Mouse (Mus musculus): Measurements from ENCODE around the gene Sp2.

Gene Sp2

DNA sequence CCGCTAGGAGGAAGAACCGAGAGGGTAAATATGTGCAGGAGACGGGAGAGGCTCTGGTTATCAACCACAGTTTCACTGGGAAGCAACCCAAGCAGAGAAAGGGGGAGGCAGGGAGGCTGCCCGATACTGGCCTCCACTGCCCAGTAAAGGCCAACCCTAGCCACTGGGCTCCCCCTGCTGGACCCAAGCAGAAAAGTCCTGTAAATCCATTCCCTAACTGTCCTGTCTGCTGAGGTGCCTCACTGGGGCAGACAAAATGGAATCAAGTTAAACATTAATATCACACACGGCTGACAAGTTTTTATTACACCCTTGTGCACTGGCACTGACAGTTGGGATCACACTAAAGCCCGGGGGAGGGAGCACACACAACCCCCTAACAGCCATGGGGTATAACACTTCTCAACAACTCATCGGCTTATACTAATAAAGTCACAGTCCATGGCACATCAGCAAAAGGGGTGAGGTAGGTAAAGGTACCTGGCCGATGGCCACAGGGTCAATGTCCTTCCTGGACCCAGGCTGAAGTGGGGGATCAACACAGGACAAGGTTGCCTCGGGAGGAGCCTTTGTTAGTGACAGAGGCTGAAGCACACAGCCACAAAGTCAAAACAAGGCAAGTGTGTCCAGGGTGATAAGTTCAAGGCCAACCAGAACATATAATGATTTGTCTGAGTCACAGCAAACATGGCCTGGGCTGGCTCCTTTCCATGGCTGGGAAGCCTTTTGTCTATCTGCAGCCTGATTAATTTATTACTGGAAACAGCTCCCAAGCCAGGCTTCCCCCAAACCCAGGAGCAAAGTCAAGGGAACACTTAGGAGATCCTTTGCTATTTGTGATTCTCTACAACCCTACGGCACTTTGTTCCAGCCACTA, 45.0 kb downstream of the Sp2 start:
- DNase-seq, result no peak

DNA sequence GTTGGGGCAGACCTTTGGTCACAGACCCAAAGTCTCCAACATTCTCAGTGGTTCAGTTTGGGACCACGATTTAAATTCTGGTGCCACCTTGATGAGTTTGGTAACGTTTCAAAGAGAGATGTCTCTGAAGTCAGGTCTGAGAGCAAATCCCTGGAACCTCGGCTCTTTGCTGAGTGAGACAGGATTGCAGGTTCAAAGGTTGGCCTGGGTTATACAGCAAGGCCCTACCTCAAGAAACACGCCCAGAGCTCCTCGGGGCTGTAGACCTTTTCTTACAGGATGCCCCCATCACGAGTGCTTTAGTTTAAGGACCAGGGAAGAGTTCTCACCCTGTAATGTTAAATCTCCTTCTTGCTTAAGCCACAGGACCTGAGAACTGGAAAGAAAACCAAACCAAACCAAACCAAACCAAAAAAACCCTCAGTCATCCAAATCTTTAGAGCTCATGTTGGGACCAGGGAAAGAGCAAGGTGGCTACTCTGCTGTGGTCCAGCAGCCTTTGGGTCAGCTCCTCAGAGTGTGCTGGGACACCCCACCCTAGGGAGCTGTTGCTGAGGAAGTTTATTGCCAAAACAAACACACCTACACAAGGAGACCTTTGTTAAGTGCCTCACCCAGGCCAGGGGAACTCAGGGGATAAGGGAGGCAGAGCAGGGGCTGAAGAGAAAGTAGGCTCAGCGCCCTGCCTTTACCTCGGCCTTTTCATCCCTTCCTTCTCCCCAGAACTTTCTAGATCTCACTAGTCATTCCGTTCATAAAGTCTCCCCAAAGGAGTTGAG, 46.7 kb downstream of the Sp2 start:
- DNase-seq, result no peak

DNA sequence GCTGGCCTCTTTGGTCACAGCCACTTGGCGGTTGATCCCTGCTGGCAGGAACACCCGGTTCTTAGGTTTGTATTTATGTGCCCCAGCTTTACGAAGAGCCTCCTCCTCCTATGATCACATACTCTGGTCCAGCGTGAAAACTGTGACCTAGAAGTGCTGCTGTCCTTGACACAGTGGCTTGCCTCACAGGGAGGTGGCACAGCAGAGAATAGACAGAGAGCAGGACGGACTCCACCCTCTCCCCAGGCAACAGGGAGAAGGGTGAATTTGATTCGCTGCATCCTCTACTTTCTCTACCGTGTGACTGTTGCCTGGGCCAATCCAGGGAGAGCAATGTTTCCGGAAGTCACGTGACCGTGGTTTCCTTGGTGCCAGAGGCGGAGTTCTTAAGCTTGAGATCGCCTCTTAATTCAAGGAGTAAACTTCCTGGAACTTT, 47.8 kb downstream of the Sp2 start:
- no peak for DNase-seq

DNA sequence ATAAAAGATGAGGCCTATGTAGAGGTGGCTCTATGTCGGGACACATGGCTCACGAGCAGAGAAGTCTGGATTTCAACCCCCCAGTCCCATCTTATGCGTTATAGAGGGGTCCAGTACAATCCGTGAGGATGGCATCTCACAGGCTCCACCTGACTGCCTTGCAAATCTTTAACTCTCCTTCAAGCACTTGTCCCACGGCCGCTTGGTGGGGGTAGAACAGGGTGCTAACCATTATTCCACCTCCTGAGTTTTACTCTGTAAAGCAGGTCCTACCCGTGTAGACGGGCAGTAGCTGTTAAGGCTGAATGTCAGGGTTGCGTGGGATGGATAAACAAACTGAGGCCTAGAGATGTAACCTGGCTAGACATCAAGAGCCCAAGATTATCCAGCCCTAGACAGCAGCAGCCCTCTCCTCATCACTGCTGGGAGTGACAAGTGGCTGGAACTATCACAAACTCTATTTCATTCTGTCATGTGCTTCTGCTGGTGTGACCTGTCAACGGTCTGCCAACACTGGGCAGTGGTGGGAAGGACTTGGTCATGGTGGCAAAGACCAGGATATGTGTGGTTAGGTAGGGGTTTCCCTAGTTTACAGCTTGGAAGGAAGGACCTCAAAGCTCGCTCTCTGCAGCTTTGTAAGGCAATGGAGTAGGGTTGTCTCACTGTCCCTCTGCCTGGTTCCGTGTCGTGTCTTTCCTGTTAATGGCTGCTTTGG, 49.0 kb downstream of the Sp2 start:
- DNase-seq, result no peak

DNA sequence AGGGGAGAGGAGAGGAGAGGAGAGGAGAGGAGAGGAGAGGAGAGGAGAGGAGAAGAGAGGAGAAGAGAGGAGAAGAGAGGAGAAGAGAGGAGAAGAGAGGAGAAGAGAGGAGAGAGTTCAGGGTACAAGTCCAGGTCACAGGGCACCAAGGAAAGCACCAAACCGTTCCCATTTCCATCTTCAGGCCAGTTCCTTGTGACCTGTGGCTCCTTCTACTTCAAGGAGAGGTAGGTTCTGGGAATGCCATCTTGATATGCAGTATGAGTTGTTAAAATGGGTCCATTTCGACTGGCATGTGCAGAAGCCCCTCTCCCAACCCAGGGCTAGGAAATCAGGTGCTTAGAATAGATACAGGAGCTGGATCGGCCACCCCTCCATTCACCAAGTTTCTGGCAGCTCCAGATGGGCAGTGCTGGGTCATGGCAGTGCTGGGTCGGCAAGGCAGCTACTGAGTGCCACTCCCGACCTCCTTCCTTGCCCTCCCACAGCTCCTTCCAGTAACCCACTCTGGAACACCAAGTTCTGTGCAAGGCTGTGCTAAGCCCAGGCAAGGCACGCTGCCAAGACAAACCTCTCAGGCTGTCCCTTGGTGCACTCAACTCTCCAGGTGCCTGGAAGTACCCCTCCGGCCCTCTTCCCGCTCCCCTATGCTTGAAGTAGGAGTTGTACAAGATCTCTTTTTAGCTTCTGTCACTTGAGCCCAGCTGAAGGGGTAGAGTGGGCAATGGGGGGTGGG, 51.3 kb downstream of the Sp2 start:
- no peak for DNase-seq

DNA sequence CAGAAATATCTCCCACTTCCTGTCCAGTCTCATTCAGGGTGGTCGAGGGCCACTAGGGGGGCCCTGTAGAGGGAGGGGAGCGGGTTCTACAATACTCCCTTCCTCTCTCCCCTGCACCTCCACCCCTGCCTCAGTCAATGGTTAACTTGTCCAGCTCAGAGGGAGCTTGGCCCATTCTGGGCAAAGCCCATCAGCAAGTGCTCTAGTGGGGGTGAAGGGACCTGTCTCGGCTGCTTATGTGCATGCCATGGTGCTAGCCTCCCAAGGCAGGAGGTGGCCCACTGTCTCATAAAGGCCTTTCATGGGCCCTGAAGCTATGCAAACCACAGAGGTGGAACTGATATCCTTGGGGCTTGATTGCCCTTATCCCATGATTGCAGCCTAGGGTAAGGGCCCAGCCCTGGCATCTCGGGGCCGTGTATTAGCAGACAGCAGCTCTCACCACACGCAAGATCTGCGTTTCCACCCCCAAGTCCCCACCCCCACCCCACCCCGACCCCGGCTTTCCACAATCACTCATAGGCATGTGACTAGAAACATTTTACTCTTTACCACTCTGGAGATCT, 52.9 kb downstream of the Sp2 start:
- DNase-seq, result no peak

DNA sequence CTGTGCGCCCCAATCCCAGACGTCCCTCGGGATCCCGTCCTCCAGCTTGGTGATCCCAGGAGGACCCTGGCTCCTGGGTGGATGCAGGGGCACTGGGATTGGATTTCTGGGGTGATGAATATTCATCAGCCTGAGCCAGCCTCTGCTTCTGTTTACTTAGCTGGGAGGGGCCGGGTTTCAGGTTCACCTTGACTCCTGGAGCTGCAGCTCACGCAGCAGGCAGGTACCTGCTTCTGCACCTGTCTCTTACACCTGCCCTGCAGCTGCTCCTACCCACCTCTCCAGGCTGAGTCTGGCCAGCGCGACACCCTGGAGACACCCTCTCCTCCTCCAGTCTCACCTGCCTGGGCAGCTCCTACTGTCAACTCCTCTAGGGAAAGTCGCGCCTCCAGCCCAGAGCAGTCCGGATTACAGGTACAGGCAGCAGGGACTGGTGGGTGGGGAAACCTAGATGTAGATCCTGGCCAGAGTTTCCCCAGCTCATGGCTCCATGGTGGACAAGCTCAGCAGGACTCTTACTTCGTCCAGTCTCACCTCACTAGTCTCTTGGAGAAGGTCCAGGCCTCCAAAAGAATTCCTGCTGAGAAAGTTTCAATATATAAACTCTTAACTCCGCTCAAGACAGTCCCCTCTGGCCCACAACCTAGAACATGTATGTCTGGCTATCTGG, 53.5 kb downstream of the Sp2 start:
- DNase-seq, result no peak

DNA sequence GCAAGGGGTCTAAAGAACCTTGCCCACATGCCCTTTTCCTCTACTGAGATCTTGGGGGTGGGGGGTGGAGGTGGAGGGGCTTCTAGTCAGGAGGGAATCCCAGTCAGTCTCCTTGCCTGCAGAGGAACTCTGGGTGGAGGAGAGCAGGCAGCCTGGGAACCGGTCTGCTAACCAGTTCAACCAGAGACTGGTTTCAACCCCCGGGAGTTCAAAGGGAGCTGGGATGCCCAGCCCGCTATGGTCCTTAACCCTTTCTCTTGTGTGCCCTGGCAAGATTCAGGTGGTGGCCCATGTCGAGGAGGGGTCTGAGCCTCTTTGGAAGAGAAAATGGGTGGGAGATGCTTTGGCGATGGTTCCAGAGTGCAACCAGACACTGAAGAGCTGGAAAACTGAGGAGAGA, 54.1 kb downstream of the Sp2 start:
- no peak for DNase-seq

DNA sequence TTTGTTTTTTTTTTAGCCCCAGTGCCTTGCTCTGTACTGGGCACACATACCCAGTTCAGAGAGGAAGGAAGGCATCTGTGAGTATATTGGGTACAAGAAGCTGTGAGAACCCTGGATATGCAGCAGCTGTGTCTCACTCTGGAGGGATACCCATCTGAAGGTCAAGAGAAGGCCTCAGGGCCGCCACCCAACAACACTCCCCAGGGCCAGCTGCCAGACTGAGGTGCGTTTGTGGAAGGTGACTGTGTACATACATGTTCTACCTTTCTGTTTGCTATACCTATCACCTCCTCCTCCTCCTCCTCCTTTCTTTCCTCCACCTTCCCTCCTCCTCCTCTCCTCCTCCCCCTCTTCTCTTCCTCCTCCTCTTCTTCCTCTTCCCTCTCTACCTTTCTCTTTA, 54.7 kb downstream of the Sp2 start, which contains the start of gene Prr15l:
Prr15l (plus strand) TSS at position 17 of the 400 bp plus-strand sequence.
- no peak for DNase-seq

DNA sequence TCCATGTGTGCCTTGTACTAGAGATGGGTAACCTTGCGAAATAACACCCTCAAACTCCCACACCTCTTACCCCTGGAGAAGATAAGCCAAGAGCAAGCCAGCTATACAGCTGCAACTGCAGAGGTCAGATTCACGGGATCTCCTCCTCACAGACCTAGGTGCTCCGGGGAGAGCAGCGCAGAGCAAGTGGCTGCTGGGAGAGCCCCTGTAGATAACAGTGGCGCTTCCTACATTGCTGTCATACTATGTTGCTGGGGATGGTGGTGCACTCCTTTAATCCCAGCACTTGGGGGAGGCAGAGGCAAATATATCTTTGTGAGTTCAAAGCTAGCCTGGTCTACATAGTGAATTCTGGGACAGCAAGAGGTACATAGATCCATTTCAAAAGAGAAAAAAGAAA, 56.2 kb downstream of the Sp2 start:
- DNase-seq, result no peak

DNA sequence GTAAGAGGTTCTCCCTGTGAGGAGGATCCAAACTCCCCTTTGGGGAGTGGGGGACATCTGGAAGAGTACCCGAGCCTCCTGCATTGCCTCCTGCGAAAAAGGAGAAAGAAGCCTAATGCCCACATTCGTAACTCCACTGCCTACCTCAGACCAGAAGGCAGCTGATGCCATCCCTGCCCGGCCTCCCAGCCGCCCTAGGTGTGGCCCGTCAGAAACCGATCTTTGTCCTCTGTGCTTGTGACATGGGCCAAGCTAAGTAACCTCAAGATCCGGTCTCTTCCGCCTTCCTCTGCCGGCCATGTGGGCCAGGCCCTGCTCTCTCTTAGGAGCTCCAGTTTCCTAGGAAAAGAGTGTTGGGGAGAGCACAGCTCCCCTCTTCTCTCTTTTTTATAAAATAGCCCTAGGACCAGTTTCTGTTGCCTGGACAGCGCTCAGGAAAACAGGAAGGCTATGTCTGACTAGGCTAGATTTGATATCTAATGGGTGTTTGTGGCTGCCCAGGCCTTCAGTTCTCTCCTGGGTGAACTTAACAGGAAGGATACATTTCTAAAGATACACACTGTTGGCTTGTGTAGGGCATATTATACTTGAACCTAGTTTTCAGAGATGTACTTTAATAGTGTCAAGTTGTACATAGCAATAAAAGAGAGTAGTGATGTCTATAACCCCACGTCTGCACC, 57.1 kb downstream of the Sp2 start:
- DNase-seq, result no peak

DNA sequence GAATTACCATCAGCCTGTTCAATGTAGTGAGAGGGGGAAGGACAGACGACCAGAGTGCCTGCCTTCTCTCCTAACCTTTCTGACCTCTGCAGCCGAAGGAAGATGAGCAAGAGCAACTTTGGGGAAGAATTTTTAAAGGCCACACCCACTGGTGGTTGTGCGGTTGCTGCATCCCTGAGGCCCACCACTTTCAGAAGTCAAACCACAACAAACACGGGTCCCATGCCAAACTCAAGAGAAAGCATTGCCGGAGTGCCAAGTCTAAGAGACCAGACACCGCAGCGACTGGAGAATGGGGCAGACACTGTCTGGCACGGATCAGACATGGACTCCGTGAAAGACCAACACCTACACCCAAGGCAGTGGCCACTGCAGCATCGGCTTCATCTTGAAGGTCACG, 57.9 kb downstream of the Sp2 start:
- DNase-seq, result no peak

DNA sequence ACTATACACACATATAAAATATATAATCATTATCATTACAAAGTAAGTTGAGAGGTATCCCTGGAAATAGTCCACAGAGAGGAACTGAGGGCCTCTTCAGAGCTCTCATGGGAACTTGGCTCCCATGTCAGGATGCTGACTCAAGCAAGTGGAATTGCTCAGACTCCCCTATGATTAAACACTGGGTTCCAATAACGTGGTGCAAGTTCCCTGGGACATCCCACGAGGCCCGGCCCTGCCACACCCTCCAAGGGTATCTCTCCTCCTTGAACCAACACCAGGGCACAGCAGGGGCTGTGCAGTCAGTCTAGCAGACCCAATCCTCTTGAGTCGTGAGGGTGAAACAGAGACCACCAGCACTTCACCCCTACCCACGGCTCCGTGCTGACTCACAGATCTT, 63.8 kb downstream of the Sp2 start:
- DNase-seq, result no peak

DNA sequence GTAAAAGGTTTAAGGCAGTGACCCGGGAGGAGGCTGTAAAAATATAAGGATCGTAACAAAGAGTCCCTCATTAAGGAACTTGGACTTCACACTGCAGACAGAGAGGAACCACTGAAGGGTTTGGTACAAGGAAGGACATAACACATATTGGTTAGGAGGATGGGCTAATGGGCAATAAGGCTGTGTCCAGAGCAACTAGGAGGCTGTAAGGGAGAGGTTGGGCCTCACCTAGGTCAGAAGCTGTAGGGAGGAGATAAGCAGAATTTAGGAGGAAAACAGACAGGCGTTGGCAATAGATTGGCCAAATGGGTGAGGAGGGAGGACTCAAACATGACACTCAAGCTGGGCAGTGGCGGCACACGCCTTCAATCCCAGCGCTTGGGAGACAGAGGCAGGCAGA, 65.3 kb downstream of the Sp2 start:
- DNase-seq, result no peak

DNA sequence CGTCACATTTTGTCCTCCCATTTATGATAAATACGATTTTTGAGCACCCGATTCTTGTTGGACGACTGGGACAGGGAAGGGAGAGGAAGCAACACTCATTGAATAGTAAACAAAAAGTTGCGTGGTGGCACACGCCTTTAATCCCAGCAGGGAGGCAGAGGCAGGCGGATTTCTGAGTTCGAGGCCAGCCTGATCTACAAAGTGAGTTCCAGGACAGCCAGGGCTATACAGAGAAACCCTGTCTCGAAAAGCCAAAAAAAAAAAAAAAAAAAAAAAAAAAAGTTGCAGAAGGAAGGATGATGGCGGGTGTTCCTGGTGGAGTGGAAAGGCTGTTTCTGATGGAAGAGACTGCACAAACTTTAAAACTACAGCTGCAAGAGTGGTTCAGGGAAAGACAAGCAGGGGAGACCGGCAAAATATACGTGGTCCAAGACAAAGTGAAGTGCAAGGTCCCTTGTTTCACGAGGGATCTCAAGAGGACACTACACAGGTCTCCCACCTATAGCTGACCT, 65.8 kb downstream of the Sp2 start:
- DNase-seq, result no peak

DNA sequence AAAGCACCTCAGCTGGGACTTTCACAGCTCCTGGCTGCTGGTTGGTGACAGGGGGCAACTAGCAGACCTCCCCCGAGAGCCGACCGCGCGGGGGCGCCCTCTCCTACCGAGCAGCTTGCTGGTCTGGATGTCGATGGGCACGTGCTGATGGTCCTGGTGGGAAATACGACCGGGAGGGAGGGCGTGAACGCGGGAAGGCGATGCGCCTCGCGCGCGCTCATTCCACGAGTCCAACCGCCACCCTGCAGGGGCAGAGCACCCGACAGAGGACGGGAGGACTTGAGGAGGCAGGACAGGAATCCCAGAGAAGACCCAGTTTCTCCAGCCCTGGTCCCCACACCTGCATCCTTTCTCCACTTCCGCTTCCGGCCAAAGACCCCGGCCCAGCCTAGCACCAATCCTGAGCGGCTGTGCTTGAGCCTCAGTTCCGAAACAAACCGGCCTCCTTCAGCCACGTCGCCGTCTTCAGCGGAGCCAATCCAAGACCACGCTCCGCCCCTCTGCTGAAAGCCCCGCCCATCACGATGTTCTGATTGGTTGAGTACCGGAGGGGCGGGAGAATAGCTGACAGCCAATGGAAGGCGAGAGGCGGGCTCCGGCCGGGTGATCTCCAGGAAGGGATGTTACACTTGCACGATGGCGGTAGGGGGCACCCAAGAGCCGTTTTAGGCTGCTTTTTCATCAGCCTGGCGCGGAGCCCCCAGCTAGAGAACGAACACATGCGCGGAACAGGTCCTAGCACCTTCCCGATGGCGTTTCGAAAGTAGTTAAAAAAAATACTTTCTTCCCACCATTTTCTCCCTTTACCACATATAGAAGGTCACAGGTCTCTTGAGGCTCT, 66.5 kb downstream of the Sp2 start, which contains the start of gene Cdk5rap3:
Cdk5rap3 (minus strand) TSS at position 453 of the 841 bp plus-strand sequence.
- DNase-seq, result peak; percentile 99 to 100

DNA sequence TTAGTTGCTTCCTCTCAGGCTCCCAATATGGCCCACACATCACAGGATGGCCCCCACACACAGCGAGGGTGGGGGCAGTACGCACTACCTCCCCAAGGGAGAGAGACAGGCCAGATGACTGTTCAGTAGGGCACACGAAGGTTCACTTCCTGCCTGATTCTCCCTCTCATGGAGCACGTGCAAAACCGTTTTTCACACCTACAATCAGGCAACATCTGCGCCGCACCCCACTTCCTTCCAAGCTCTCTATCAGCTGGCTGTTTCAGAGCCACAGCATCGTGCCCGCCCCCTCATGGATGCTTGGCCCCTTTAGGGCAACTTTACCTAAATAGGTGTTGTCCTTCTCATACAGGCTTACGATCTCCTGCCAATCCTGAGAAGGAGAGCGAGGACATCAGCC, 70.1 kb downstream of the Sp2 start:
- peak; percentile 34 to 65 for DNase-seq

DNA sequence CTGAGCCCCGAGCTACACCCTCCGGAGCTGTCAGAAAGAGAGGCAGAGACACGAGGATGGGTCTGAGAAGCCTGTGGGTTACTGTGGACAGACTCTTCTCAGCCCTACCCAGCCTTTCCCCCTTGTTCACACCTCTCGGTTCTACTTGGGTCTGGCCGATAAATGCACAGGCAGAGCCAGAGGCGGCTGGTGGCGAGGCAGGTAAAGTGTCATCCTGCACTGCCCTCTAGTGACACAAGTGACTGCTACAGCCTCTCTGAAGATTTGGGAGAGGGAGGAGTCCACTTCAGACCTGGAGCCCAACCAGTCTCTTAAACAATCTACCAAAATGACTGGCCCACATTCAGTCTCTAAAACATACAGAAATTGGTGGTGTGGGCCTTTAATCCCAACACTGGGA, 72.8 kb downstream of the Sp2 start:
- DNase-seq, result peak; percentile 32 to 51

DNA sequence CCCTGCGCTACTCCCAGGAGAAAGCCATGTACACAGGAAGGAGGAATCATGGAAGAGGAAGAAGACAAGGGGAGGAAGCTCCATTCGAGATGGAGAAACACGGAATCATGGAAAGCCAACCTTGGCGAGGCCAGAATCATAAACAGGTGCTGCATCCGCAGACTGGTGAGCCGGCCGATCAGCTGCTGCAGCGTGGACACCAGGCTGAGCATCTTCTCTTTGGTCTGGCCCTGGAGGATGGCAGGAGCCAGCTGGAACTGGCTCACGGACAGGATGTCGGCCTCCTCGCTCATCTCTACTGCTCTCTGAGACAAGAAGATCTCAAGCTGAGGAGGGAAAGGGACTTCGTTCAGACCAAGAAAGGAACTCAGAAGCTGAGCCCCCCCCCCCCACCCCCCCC, 74.2 kb downstream of the Sp2 start:
- DNase-seq, result no peak
